Mouse (Mus musculus) spleen, adult 2 months (tissue): Measurements from ENCODE around the gene Pth2. TPM values are rescaled to one million over a fixed set of nuclear protein-coding genes. Genes with fewer than 3 reads are reported as not detected.
A peak's percentile ranks its signal among the peaks of the same experiment; 100 is the strongest.
"Not testable (repeated sequence)": the region's sequence is repeated elsewhere in the genome, so short reads cannot be mapped to it uniquely, and the experiment has no call there.

Experiments
- DNase-seq, 2 experiments: peaks; one replicate each; pipeline versions ENCODE4 v3.0.0 to v3.0.0-alpha.2; 2012 to 2021; ENCODE audit warnings: low spot score in 2 of 2, low read depth in 1 of 2
- H3K27ac ChIP-seq: fragments of 200-500 bp; 2 replicates; pipeline ENCODE4 v1.5.1; 2012; ENCODE audit warnings: low read length, inconsistent platforms; ENCODE audit not compliant: insufficient read depth
- H3K27me3 ChIP-seq: fragments of 200-500 bp; 2 replicates; pipeline ENCODE4 v1.6.1; 2012; ENCODE audit warnings: mild to moderate bottlenecking, moderate library complexity, low read length, inconsistent platforms; ENCODE audit not compliant: control insufficient read depth, insufficient read depth
- H3K36me3 ChIP-seq: fragments of 200-500 bp; 2 replicates; pipeline ENCODE4 v1.6.1; 2012; ENCODE audit warnings: mild to moderate bottlenecking, low read length, inconsistent platforms; ENCODE audit not compliant: control insufficient read depth, insufficient read depth
- H3K4me1 ChIP-seq: fragments of 200-500 bp; 2 replicates; pipeline ENCODE4 v1.6.1; 2011; ENCODE audit warnings: inconsistent platforms; ENCODE audit not compliant: control insufficient read depth, insufficient read depth, insufficient read length
- H3K4me3 ChIP-seq: fragments of 200-500 bp; 2 replicates; pipeline ENCODE4 v1.5.1; 2011; ENCODE audit warnings: mild to moderate bottlenecking, inconsistent platforms; ENCODE audit not compliant: insufficient read depth, insufficient read length; ENCODE audit errors: extremely low read depth
- CTCF ChIP-seq: fragments of 200-500 bp; IDR thresholded peaks from 2 replicates; pipeline ENCODE4 v1.5.1; 2011; ENCODE audit warnings: mild to moderate bottlenecking, inconsistent platforms; ENCODE audit not compliant: insufficient read depth, insufficient read length, insufficient replicate concordance; ENCODE audit errors: extremely low read depth
- POLR2A ChIP-seq: fragments of 200-500 bp; IDR thresholded peaks from 2 replicates; pipeline ENCODE4 v1.6.1; 2011; ENCODE audit warnings: low read depth, low read length, inconsistent platforms
- WGBS: fragments of 180-500 bp; shearing (Covaris S2); methylation state at CpG from one replicate; pipeline ENCODE4 v1.1.7; 2018; 5-methylcytosine and 5-hydroxymethylcytosine counted together
- polyA plus RNA-seq: library from polyadenylated mRNA; depleted of rRNA; stranded (reverse); fragments of >200 nt; gene quantifications from 2 replicates; pipeline ENCODE4 v1.2.3, GENCODE M21; 2012

Gene Pth2
- polyA plus RNA-seq, 1 experiment: not detected

- DNase-seq: no peak
- TF ChIP-seq POLR2A (no peak), CTCF (no peak)
- Histone ChIP-seq H3K27ac (no peak overlapping the region), H3K36me3 (peaks cover 32% of the 10 kb centered on the region), H3K4me1 (no peaks in the 10 kb centered on the region; the same call in 1 of the 2 replicates), H3K27me3 (no peaks in the 10 kb centered on the region), H3K4me3 (no peak overlapping the region)
- 94% methylated on average over 8 of the region's 8 CpGs for WGBS
These were observed 35.3 kb upstream of the Pth2 start for GRCm38 (mm10) chr7:45145460-45145859.

GRCm38 (mm10) chr7:45147267-45147666 lies 33.5 kb upstream of the Pth2 start:
- H3K27ac ChIP-seq: no peak overlapping the region
- no peaks in the 10 kb centered on the region for H3K4me1 ChIP-seq
- no peak for DNase-seq
- 96% methylated on average over 11 of the region's 11 CpGs for WGBS
- TF ChIP-seq CTCF (no peak), POLR2A (no peak)
- no peak overlapping the region for H3K4me3 ChIP-seq
- no peaks in the 10 kb centered on the region for H3K27me3 ChIP-seq
- H3K36me3 ChIP-seq: peaks cover 32% of the 10 kb centered on the region

DNA sequence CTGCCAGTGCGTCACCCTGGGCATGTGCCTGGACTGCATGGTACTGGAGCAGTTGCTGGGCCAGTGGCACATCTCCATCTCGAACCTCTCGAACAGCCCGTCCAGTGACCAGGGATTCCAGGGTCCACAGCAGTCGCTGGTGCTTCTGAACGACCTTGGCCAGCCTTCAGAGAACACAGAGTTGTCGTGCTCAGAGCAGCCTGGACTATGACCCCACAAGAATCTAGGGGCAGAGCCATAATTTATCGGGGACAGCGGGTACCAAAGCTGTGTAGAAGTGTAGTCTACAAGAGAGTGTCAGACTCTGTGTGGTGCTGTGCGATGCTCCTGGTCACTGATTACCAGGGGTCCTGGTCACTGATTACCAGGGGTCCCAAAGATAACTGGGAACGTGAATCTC lies 32.9 kb upstream of the Pth2 start:
- DNase-seq: no peak
- peaks cover 28% of the 10 kb centered on the region for H3K36me3 ChIP-seq
- no peak for TF ChIP-seq CTCF
- no peak for TF ChIP-seq POLR2A
- no peak overlapping the region for H3K4me3 ChIP-seq
- WGBS: 95% methylated on average over 11 of the region's 11 CpGs
- H3K27ac ChIP-seq: no peak overlapping the region
- no peaks in the 10 kb centered on the region for H3K4me1 ChIP-seq
- H3K27me3 ChIP-seq: no peaks in the 10 kb centered on the region

DNA sequence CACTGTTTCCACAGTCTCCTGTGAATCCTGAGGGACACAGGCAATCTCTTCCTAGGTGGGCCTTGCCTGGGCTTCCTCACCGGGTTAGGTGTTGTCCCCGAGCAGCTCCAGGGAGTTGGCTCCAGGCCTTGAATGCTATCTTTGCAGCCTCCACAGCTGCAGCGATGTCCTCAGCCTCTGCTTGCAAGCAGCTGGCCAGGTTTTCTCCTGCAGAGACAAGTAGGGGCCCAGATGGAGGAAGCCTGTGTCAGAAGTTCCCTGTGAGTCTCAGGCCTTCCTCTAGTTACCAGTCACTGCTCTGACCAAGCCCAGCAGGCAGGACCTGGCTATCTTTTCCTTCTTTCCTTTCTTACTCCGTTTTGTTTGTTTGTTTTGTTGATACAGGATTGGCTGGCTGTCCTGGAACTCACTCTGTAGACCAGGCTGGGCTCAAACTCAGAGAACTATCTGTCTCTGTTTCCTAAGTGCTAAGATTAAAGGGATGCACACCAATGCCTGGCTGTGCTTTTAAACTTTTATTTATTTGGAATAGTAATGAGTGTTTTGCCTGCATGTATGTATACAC lies 32.2 kb upstream of the Pth2 start:
- 83% methylated on average over 4 of the region's 4 CpGs for WGBS
- H3K27ac ChIP-seq: peak overlapping the region; percentile 3; the same call in 1 of the 2 replicates
- H3K4me1 ChIP-seq: no peaks in the 10 kb centered on the region
- peaks cover 25% of the 10 kb centered on the region for H3K36me3 ChIP-seq
- H3K4me3 ChIP-seq: no peak overlapping the region
- no peak for DNase-seq
- no peak for TF ChIP-seq POLR2A
- no peak for TF ChIP-seq CTCF
- H3K27me3 ChIP-seq: no peaks in the 10 kb centered on the region

DNA sequence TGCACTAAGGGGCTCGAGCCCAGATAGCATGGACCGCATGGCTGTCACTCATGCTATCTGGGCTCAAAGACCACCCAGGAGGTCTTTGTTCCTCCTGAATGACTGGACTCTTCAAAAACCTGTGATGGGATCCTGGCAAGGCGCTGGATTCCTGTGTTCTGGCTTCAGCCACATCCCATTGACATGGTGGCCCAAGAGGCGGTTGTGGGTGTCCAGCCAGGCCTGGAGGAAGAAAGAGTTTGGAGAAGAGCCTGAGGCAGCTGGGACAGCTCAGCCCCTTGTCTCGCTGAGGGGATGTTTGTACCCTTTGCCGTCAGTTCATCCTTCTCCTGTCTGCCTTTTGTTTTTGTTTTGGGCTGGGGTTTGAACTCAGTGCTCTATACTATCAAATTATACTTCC lies 31.2 kb upstream of the Pth2 start:
- H3K4me1 ChIP-seq: no peaks in the 10 kb centered on the region
- WGBS: 90% methylated on average over 6 of the region's 6 CpGs
- no peak for DNase-seq
- TF ChIP-seq CTCF: no peak
- TF ChIP-seq POLR2A: no peak
- no peak overlapping the region for H3K4me3 ChIP-seq
- H3K27me3 ChIP-seq: no peaks in the 10 kb centered on the region
- peak overlapping the region; percentile 15; the same call in 1 of the 2 replicates for H3K27ac ChIP-seq
- peaks cover 19% of the 10 kb centered on the region for H3K36me3 ChIP-seq

DNA sequence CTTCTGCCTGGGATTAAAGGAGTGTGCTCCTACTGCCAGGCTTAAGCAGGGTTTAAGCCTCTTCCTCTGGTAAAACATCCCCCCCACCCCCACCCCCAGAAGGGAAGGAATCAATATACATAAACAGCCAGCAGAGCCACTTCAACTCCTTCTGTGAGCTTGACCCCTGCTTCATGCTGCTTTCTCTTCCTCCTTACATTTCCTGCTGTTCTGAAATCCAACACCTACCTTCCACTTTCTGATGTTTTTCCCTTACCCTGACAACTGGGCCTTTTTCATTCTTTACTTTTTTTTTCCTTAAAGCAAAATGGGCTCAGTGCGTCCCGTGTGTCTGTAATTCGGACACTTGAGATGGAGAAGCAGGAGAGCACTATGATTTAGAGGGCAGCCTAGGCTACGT lies 30.5 kb upstream of the Pth2 start:
- peaks cover 17% of the 10 kb centered on the region for H3K36me3 ChIP-seq
- no peak for DNase-seq
- no peaks in the 10 kb centered on the region for H3K27me3 ChIP-seq
- H3K27ac ChIP-seq: peak overlapping the region; percentile 25
- H3K4me1 ChIP-seq: no peaks in the 10 kb centered on the region; the same call in 1 of the 2 replicates
- 77% methylated on average over 4 of the region's 4 CpGs for WGBS
- no peak overlapping the region for H3K4me3 ChIP-seq
- TF ChIP-seq CTCF: no peak
- TF ChIP-seq POLR2A: no peak

DNA sequence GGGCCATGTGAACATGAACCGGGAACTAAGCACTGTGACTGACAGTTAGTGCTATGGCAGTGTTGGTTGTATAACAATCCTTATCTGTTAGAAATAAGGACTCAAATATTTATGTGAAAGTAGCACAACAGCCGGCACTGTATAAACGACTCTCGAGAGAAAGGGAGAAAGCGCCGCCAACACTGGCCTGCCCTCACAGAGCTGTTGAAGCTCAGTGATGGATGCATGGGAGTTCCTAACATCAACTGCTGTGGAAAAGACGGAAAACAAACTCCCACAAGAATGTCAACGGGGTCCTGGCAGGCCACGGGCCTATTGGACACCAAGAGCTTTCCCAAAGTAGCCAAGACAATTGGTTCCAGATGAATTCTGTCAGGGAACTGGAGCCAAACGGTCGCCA lies 29.5 kb upstream of the Pth2 start:
- DNase-seq: no peak
- no peak overlapping the region for H3K27ac ChIP-seq
- H3K4me3 ChIP-seq: no peak overlapping the region
- H3K27me3 ChIP-seq: no peaks in the 10 kb centered on the region
- peaks cover 12% of the 10 kb centered on the region for H3K36me3 ChIP-seq
- TF ChIP-seq CTCF (no peak), POLR2A (no peak)
- 77% methylated on average over 11 of the region's 11 CpGs for WGBS
- no peaks in the 10 kb centered on the region; the same call in 1 of the 2 replicates for H3K4me1 ChIP-seq

- H3K36me3 ChIP-seq, H3K4me1 ChIP-seq, DNase-seq, H3K27me3 ChIP-seq, H3K27ac ChIP-seq, H3K4me3 ChIP-seq: not testable (repeated sequence)
- WGBS: 84% methylated on average over 2 of the region's 2 CpGs
These were observed 27.7 kb upstream of the Pth2 start for GRCm38 (mm10) chr7:45153052-45153451.
